Mouse (Mus musculus) cortical plate, adult 2 months (tissue): ENCODE measurements around the gene Slc35c1. TPM values are rescaled to one million over a fixed set of nuclear protein-coding genes. Genes with fewer than 3 reads are reported as not detected.
A peak's percentile ranks its signal among the peaks of the same experiment; 100 is the strongest.

Source experiments
- H3K27ac ChIP-seq: fragments of 200-500 bp; 2 replicates; pipeline ENCODE4 v1.5.1; 2012; ENCODE audit warnings: low read length, control low read depth, inconsistent platforms; ENCODE audit not compliant: insufficient read depth
- H3K4me1 ChIP-seq: fragments of 200-500 bp; 2 replicates; pipeline ENCODE4 v1.6.1; 2011; ENCODE audit warnings: low read length; ENCODE audit not compliant: control insufficient read depth, insufficient read depth
- H3K4me3 ChIP-seq: fragments of 200-500 bp; 2 replicates; pipeline ENCODE4 v1.5.1; 2011; ENCODE audit warnings: mild to moderate bottlenecking, low read length, control low read depth; ENCODE audit not compliant: insufficient read depth
- CTCF ChIP-seq: fragments of 200-500 bp; IDR thresholded peaks from 2 replicates; pipeline ENCODE4 v1.5.1; 2011; ENCODE audit warnings: mild to moderate bottlenecking, control low read depth, low read length; ENCODE audit not compliant: insufficient read depth; ENCODE audit errors: extremely low read depth
- POLR2A ChIP-seq: fragments of 200-500 bp; IDR thresholded peaks from 2 replicates; pipeline ENCODE4 v1.6.1; 2011; ENCODE audit warnings: mild to moderate bottlenecking, low read length, control low read depth; ENCODE audit not compliant: insufficient read depth; ENCODE audit errors: extremely low read depth
- polyA plus RNA-seq: library from polyadenylated mRNA; depleted of rRNA; stranded (reverse); fragments of >200 nt; gene quantifications from 2 replicates; pipeline ENCODE4 v1.2.3, GENCODE M21; 2012; rRNA removed

Gene Slc35c1
- polyA plus RNA-seq, 1 experiment: 14.2 TPM

- TF ChIP-seq CTCF (no peak), POLR2A (no peak)
- Histone ChIP-seq H3K4me1 (no peaks in the 10 kb centered on the region), H3K4me3 (no peak overlapping the region), H3K27ac (no peak overlapping the region)
Observed at GRCm38 (mm10) chr2:92411705-92412104, 48.6 kb downstream of the Slc35c1 start.

DNA sequence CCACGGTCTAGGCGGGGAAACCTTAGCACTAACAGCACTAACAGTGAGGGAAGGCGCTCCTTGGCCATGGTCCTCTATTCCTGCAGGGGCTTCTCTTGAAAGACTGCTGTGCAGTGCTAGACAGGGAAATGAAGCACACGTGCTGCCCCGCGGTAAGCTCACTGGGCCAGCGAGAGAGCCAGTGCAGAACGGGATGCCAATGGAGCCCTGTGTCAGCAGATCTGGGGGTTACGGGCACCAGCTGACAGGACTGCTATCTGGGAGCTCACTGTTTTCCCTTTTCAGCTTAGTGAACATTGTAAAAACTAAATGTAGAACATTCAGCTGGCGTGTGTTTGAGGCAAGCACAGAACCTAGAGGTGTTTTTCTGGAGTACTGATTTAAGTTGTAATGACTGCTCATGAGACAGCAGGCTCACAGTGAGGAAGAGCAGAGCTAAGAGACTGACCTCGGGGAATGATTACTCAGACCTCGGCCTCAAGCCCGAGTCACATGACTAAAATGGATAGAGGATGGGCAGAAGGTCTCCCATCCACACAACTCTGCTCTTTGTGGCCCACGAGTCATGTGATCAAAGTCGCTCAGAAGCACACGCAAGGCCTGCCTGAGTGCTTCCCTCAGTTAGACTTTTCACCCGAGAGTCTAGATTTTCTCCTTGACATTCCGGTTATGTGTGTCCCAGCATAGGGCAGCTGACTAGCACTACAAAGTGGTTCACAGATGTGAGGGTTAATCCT, 51.9 kb downstream of the Slc35c1 start:
- H3K4me1 ChIP-seq: peaks cover 3% of the 10 kb centered on the region; the same call in 1 of the 2 replicates
- TF ChIP-seq CTCF: no peak
- no peak for TF ChIP-seq POLR2A

DNA sequence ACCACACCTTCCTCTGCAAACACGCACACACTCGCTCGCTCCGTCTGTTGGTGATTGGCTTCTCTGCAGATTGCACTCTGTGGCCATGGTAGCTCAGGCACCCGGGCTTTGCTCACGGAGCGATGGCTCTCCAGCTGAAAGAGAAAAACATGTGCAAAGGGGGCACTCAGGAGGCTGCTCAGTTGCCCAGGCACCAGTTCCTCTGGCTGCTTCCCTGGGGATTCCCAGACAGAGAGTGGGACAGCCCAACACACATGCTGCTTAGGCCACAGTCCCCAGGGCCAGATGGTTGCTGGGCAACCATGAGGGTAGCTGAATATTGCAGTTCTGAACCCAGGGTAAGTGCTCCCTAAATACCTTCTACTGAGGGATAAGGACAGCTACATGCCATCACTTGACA, 54.7 kb downstream of the Slc35c1 start:
- H3K27ac ChIP-seq: no peak overlapping the region
- H3K4me3 ChIP-seq: no peak overlapping the region
- TF ChIP-seq CTCF (no peak), POLR2A (no peak)
- peaks cover 6% of the 10 kb centered on the region; the same call in 1 of the 2 replicates for H3K4me1 ChIP-seq

More for the DNA sequence above, 51.9 kb downstream of the Slc35c1 start:
- H3K4me3 ChIP-seq: no peak overlapping the region
- peak overlapping the region; percentile 3; the same call in 1 of the 2 replicates for H3K27ac ChIP-seq

GRCm38 (mm10) chr2:92404737-92405136, 55.6 kb downstream of the Slc35c1 start:
- Histone ChIP-seq H3K4me3 (no peak overlapping the region), H3K27ac (no peak overlapping the region), H3K4me1 (peaks cover 6% of the 10 kb centered on the region; the same call in 1 of the 2 replicates)
- TF ChIP-seq CTCF (no peak), POLR2A (no peak)

GRCm38 (mm10) chr2:92403776-92404319, 56.5 kb downstream of the Slc35c1 start:
- H3K4me1 ChIP-seq: peaks cover 6% of the 10 kb centered on the region; the same call in 1 of the 2 replicates
- TF ChIP-seq POLR2A (no peak), CTCF (no peak)
- peak overlapping the region; percentile 11; the same call in 1 of the 2 replicates for H3K27ac ChIP-seq
- no peak overlapping the region for H3K4me3 ChIP-seq

Other genes starting within 250 kb of the Slc35c1 start
- 45.5 and 50.3 TPM in 2 replicates for gene Pex16, start 85.9 kb downstream of the Slc35c1 start, polyA plus RNA-seq
- gene Large2, start 85.7 kb downstream of the Slc35c1 start, polyA plus RNA-seq: 0.31 and 0.59 TPM in 2 replicates
- gene 1700029I15Rik, start 78.0 kb downstream of the Slc35c1 start, polyA plus RNA-seq: 4.2 and 4.4 TPM in 2 replicates
- 320 and 321 TPM in 2 replicates for gene Mapk8ip1, start 59.3 kb downstream of the Slc35c1 start, polyA plus RNA-seq
- gene Cry2, start 26.5 kb downstream of the Slc35c1 start, polyA plus RNA-seq: 99.9 and 108 TPM in 2 replicates
- 235 and 243 TPM in 2 replicates for gene Chst1, start 139.2 kb upstream of the Slc35c1 start, polyA plus RNA-seq